Mouse (Mus musculus): ENCODE measurements at regions not wholly inside any gene's neighbourhood (a gene's known extent, or its start where the extent isn't known, plus 50 kb on each side); places are given as distances from the start of the nearest gene placed in this dataset.

GRCm38 (mm10) chr4:84004055-84004778 lies 478.9 kb downstream of the Ccdc171 start:
- TF ChIP-seq POLR2A (IDR thresholded peaks at IDR 0.05; ENCODE audit: control insufficient read depth in 1 of 2, insufficient read depth in 1 of 2, low read depth in 1 of 2, low read length in 2 of 2, poor library complexity in 1 of 2): no peak
- TF ChIP-seq MXI1 (IDR thresholded peaks at IDR 0.05; ENCODE audit: low read depth, low read length): no peak
- TF ChIP-seq JUND (IDR thresholded peaks at IDR 0.05; ENCODE audit: low read depth, low read length): no peak
- no peak for TF ChIP-seq TBP (IDR thresholded peaks at IDR 0.05; ENCODE audit: low read depth, low read length)

All from MEL (cell line).